Mouse (Mus musculus): ENCODE data around the gene Rsf1. TPM values are rescaled to one million over a fixed set of nuclear protein-coding genes. Genes with fewer than 3 reads are reported as not detected.

Rsf1 gene
- polyA plus RNA-seq, 1 experiment from 2014 or later = 18.0 TPM

DNA sequence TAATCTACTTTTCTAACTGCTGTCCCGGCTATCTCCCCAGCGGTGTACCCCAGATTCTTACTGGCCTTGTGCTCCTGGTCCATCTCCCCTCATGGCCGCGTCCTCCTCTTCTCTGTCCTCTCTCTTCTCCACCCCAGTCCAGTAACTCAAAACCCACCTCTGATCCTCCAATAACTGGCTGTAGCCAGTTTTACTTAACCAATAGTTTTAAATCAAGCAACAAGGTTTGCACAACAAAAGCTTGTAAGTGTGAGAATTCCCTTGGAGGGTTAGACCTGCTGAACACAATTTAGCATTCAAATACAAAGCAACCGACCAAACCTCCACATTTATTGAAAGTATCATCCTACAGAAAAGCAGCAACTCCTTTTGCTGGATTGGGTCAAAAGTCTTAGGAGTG is 68.0 kb downstream of the Rsf1 start:
- 91% methylated on average over 5 of the region's 5 CpGs for WGBS
- DNase-seq (ENCODE audit: low spot score) (no peak), ATAC-seq (ENCODE audit: low read depth) (no peak)
- H3K9me3 ChIP-seq (ENCODE audit: control insufficient read depth, low read length) = no peaks in the 10 kb centered on the region
- H3K4me1 ChIP-seq (ENCODE audit: control insufficient read depth, insufficient read depth, low read length) = 0 out of 2 replicates have a peak, but pooled peaks cover under 1% of the 10 kb centered on the region
- peaks cover 10% of the 10 kb centered on the region for H3K36me3 ChIP-seq (ENCODE audit: control insufficient read depth, insufficient read depth, low read length)
- no peak overlapping the region for H3K4me3 ChIP-seq (ENCODE audit: low read depth, low read length)
- H3K27me3 ChIP-seq (replicated peaks; ENCODE audit: control insufficient read depth, insufficient read depth, low read length) = no peaks in the 10 kb centered on the region
- no peak overlapping the region for H3K4me2 ChIP-seq (ENCODE audit: low read depth, low read length)
- no peak overlapping the region for H3K27ac ChIP-seq (replicated peaks; ENCODE audit: low read depth, low read length)
- H3K9ac ChIP-seq (ENCODE audit: low read depth, low read length) = no peak overlapping the region

DNA sequence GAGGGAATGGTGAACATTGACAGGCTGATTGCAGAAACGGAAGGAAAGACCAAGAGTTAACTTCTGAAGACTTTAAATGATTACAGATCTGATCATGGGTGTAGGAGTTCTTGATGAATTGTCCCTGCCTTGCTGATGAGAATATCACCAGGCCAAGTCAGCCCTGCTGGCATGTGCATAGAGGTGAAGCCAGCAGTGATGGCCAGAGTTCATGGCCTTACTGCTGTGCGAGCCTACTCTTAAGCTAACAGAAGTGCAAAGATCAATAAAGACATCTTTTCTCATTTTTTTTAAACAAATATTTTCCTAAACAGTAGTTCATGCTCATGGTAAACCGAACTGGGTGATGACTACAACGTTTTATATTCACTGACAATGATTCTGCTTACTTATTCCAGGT is 71.0 kb downstream of the Rsf1 start:
- DNase-seq (ENCODE audit: low spot score) = no peak
- 90% methylated on average over 4 of the region's 4 CpGs for WGBS

DNA sequence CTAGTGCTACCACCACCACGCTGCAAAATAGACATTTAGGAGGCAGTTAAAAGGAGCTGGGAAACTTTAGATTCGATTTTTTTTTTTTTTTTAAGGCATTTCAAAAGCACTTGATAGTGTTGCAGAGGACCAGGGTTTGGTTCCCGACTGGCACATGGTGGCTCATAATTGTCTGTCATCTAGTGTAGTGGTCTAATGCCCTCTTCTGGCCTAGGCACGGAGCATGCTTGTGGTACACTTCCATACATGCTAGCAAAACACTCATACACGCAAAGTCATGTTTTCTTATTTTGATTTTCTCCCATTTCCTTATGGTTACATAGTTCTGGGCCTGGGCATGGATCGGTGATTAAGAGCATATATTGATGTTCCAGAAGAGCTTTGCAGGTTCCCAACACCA is 76.5 kb downstream of the Rsf1 start:
- Histone ChIP-seq H3K9ac (ENCODE audit: low read depth, low read length) (no peak overlapping the region), H3K27me3 (replicated peaks; ENCODE audit: control insufficient read depth, insufficient read depth, low read length) (no peaks in the 10 kb centered on the region), H3K4me2 (ENCODE audit: low read depth, low read length) (no peak overlapping the region), H3K9me3 (ENCODE audit: control insufficient read depth, low read length) (no peaks in the 10 kb centered on the region), H3K4me3 (ENCODE audit: low read depth, low read length) (no peak overlapping the region), H3K4me1 (ENCODE audit: control insufficient read depth, insufficient read depth, low read length) (no peaks in the 10 kb centered on the region), H3K36me3 (ENCODE audit: control insufficient read depth, insufficient read depth, low read length) (peaks cover 45% of the 10 kb centered on the region), H3K27ac (replicated peaks; ENCODE audit: low read depth, low read length) (no peak overlapping the region)
- no peak for ATAC-seq (ENCODE audit: low read depth)
- WGBS = 90% methylated on average over 6 of the region's 6 CpGs
- no peak for DNase-seq (ENCODE audit: low spot score)

More for the DNA sequence above, 71.0 kb downstream of the Rsf1 start:
- no peak for ATAC-seq (ENCODE audit: low read depth)
- Histone ChIP-seq H3K9ac (ENCODE audit: low read depth, low read length) (no peak overlapping the region), H3K4me3 (ENCODE audit: low read depth, low read length) (no peak overlapping the region), H3K4me2 (ENCODE audit: low read depth, low read length) (no peak overlapping the region), H3K4me1 (ENCODE audit: control insufficient read depth, insufficient read depth, low read length) (no peaks in the 10 kb centered on the region), H3K9me3 (ENCODE audit: control insufficient read depth, low read length) (no peaks in the 10 kb centered on the region), H3K36me3 (ENCODE audit: control insufficient read depth, insufficient read depth, low read length) (peaks cover 33% of the 10 kb centered on the region), H3K27ac (replicated peaks; ENCODE audit: low read depth, low read length) (no peak overlapping the region), H3K27me3 (replicated peaks; ENCODE audit: control insufficient read depth, insufficient read depth, low read length) (no peaks in the 10 kb centered on the region)

DNA sequence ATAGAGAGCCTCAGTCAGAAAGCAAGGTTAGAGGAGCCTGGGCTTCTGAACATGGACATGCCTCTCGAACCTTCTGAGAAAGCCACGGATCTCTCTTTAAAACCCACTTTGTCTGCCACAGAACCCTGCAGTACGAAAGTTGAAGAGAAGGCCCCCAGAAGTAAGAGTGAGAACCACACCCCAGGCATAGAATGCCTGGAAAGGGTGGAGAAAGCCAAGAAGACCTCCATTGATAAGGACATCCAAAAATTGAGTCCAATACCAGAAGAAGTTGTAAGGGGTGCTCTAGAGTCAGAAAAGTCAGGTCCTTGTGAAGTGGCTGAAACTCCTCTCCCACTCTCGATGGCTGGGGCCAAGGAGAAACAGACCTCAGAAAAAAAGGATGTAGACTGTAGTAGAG is 81.9 kb downstream of the Rsf1 start:
- Histone ChIP-seq H3K9ac (ENCODE audit: low read depth, low read length) (no peak overlapping the region), H3K36me3 (ENCODE audit: control insufficient read depth, insufficient read depth, low read length) (peaks cover 53% of the 10 kb centered on the region), H3K4me3 (ENCODE audit: low read depth, low read length) (no peak overlapping the region), H3K4me2 (ENCODE audit: low read depth, low read length) (no peak overlapping the region), H3K4me1 (ENCODE audit: control insufficient read depth, insufficient read depth, low read length) (no peaks in the 10 kb centered on the region), H3K27me3 (replicated peaks; ENCODE audit: control insufficient read depth, insufficient read depth, low read length) (no peaks in the 10 kb centered on the region), H3K9me3 (ENCODE audit: control insufficient read depth, low read length) (no peaks in the 10 kb centered on the region), H3K27ac (replicated peaks; ENCODE audit: low read depth, low read length) (no peak overlapping the region)
- 92% methylated on average over 4 of the region's 4 CpGs for WGBS
- DNase-seq (ENCODE audit: low spot score) = no peak
- no peak for ATAC-seq (ENCODE audit: low read depth)

DNA sequence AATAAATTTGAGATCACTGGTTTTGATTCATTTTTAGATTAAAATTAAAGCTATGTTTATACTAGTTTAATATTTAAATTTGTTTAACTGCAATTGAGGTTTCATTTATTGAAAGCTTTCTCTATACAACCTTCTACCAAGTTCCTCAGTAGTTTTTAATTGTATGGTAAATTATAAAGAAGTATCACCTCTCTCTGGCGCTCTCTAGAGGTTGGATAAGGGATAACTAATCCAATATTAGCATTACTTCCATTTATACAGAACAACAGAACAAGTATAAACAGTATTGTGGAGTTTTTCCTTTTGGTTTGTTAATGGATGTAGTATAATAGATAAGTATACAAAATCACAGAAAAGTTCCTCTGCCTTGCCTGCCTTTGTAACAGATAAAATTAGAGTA is 99.5 kb downstream of the Rsf1 start:
- DNase-seq (ENCODE audit: low spot score) = peak; percentile 36
- no peaks in the 10 kb centered on the region for H3K9me3 ChIP-seq (ENCODE audit: control insufficient read depth, low read length)
- ATAC-seq (ENCODE audit: low read depth) = no peak
- H3K4me3 ChIP-seq (ENCODE audit: low read depth, low read length) = no peak overlapping the region
- H3K9ac ChIP-seq (ENCODE audit: low read depth, low read length) = no peak overlapping the region
- WGBS = 17% methylated on average over 1 of the region's 1 CpGs
- no peaks in the 10 kb centered on the region for H3K4me1 ChIP-seq (ENCODE audit: control insufficient read depth, insufficient read depth, low read length)
- no peaks in the 10 kb centered on the region for H3K27me3 ChIP-seq (replicated peaks; ENCODE audit: control insufficient read depth, insufficient read depth, low read length)
- H3K36me3 ChIP-seq (ENCODE audit: control insufficient read depth, insufficient read depth, low read length) = peaks cover 73% of the 10 kb centered on the region
- no peak overlapping the region for H3K27ac ChIP-seq (replicated peaks; ENCODE audit: low read depth, low read length)
- no peak overlapping the region for H3K4me2 ChIP-seq (ENCODE audit: low read depth, low read length)

DNA sequence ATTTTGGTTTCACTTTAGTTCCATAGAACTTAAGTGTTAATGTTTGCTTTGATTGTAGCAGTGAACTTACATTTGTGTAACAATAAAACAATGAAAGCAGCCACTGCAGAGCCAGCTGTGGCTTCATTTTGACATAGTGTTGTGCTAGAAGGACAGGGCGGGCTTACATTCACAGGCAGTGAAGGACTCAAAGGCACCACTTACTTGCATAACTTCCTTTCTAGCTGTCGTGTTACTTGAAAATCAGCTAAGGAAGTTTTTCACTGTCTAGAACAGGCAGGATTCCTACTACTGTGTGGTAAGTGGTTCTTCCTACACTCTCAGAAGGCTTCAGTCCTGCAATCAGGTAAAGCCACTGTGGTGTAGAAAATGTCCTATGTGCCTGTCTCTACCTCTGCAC is 108.1 kb downstream of the Rsf1 start:
- DNase-seq (ENCODE audit: low spot score) (no peak), ATAC-seq (ENCODE audit: low read depth) (no peak)
- WGBS = 90% methylated on average over 2 of the region's 2 CpGs
- no peak overlapping the region for H3K27ac ChIP-seq (replicated peaks; ENCODE audit: low read depth, low read length)
- no peak overlapping the region for H3K9ac ChIP-seq (ENCODE audit: low read depth, low read length)
- H3K4me2 ChIP-seq (ENCODE audit: low read depth, low read length) = no peak overlapping the region
- H3K9me3 ChIP-seq (ENCODE audit: control insufficient read depth, low read length) = no peaks in the 10 kb centered on the region
- H3K36me3 ChIP-seq (ENCODE audit: control insufficient read depth, insufficient read depth, low read length) = peaks cover 48% of the 10 kb centered on the region
- no peaks in the 10 kb centered on the region for H3K4me1 ChIP-seq (ENCODE audit: control insufficient read depth, insufficient read depth, low read length)
- H3K4me3 ChIP-seq (ENCODE audit: low read depth, low read length) = no peak overlapping the region
- H3K27me3 ChIP-seq (replicated peaks; ENCODE audit: control insufficient read depth, insufficient read depth, low read length) = no peaks in the 10 kb centered on the region

DNA sequence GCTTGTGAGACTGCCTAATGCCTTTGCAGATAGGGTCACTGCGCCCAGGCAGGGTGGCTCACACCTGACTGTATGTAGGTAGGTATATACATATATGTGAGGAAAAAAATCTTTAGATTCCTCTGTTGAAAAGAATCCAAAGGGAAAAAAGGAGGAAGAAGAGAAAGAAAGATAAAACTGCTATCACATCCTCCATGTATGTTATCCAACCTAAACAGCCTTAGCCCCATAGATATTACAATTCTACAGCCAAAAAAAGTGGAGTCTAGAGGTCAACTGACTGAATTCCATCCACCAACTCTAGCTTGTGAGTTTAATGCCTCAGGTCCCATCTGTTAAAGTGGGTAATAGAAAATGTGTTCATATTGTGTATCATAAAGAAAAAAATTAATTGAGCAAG is 115.8 kb downstream of the Rsf1 start:
- H3K4me2 ChIP-seq (ENCODE audit: low read depth, low read length) = peak overlapping the region; percentile 57
- H3K4me1 ChIP-seq (ENCODE audit: control insufficient read depth, insufficient read depth, low read length) = peaks cover 12% of the 10 kb centered on the region
- no peaks in the 10 kb centered on the region for H3K27me3 ChIP-seq (replicated peaks; ENCODE audit: control insufficient read depth, insufficient read depth, low read length)
- no peaks in the 10 kb centered on the region for H3K9me3 ChIP-seq (ENCODE audit: control insufficient read depth, low read length)
- no peak overlapping the region for H3K4me3 ChIP-seq (ENCODE audit: low read depth, low read length)
- no peak overlapping the region for H3K9ac ChIP-seq (ENCODE audit: low read depth, low read length)
- H3K36me3 ChIP-seq (ENCODE audit: control insufficient read depth, insufficient read depth, low read length) = peaks cover 13% of the 10 kb centered on the region; the same call in 1 of the 2 replicates
- H3K27ac ChIP-seq (replicated peaks; ENCODE audit: low read depth, low read length) = no peak overlapping the region
- WGBS = 100% methylated on average over 1 of the region's 1 CpGs
- DNase-seq (ENCODE audit: low spot score) (no peak), ATAC-seq (ENCODE audit: low read depth) (no peak)

DNA sequence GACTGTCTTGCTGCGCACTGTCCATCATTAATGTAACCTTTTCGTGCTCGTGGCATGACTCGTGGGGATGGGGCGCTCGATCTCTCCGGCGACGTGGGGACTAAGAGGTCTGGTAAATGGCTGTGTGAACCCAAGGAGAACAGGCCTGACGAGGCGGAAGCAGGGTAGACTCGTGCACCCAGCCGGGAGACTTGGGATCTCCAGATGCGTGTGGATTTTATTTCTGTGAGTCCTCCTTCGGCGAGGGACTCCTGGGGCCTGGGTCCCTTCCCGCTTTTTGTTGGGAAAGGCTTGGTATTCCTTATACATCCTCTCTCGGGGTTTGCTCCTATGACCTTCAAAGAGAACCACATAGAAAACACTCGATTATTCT is 116.4 kb downstream of the Rsf1 start:
- peak; percentile 56 for ATAC-seq (ENCODE audit: low read depth)
- WGBS = 33% methylated on average over 19 of the region's 19 CpGs

DNA sequence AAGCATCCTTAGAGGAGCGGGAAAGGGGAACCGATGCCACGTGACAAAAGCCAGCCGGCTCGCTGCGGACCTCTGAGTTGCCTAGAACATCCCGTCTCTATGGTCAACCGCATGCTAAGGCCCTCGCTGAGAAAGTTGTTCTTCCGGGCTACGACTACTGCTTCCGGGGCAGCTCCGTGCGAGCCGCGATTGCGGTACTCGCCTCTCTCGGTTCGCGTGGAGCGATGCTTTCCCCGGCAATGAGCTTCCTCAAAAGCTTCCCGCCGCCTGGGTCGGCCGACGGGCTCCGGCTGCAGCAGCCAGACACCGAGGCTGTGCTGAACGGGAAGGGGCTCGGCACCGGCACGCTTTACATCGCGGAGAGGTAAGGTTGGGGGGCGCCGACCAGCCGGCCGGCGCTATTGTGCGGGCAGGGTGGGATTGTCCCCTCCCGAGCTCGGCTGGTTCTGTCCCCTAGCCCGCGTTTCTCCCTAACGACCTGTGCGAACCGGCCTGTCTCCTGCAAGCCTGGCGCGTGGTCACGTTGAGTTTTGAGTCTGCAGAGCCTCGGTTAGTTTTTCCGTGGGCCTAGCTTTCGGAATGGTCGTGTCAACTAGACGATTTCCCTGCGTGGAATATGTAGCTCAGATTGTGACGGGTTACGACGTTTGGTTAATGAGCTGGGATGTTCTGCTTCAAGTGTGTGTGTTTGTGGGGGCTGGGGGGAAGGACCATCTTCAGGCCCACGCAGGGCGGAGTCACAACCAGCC is 117.0 kb downstream of the Rsf1 start, which contains the start of gene Clns1a:
Clns1a (plus strand) TSS at position 129 of the 749 bp plus-strand sequence.
- peaks cover 12% of the 10 kb centered on the region for H3K4me1 ChIP-seq (ENCODE audit: control insufficient read depth, insufficient read depth, low read length)
- peak; percentile 97 for DNase-seq (ENCODE audit: low spot score)
- ATAC-seq (ENCODE audit: low read depth) = peak; percentile 98
- H3K27ac ChIP-seq (replicated peaks; ENCODE audit: low read depth, low read length) = peak within 1 kb of the TSS; percentile 84
- under 1% methylated on average over 49 of the region's 63 CpGs for WGBS
- H3K27me3 ChIP-seq (replicated peaks; ENCODE audit: control insufficient read depth, insufficient read depth, low read length) = no peaks in the 10 kb centered on the region
- H3K36me3 ChIP-seq (ENCODE audit: control insufficient read depth, insufficient read depth, low read length) = peaks cover 13% of the 10 kb centered on the region; the same call in 1 of the 2 replicates
- H3K4me2 ChIP-seq (ENCODE audit: low read depth, low read length) = peak within 1 kb of the TSS; percentile 57
- H3K4me3 ChIP-seq (ENCODE audit: low read depth, low read length) = peak within 1 kb of the TSS; percentile 97
- no peaks in the 10 kb centered on the region for H3K9me3 ChIP-seq (ENCODE audit: control insufficient read depth, low read length)
- H3K9ac ChIP-seq (ENCODE audit: low read depth, low read length) = peak within 1 kb of the TSS; percentile 95

More for the DNA sequence above, 116.4 kb downstream of the Rsf1 start:
- peak overlapping the region; percentile 97 for H3K4me3 ChIP-seq (ENCODE audit: low read depth, low read length)
- H3K36me3 ChIP-seq (ENCODE audit: control insufficient read depth, insufficient read depth, low read length) = peaks cover 13% of the 10 kb centered on the region; the same call in 1 of the 2 replicates
- DNase-seq (ENCODE audit: low spot score) = no peak
- H3K9me3 ChIP-seq (ENCODE audit: control insufficient read depth, low read length) = no peaks in the 10 kb centered on the region
- H3K9ac ChIP-seq (ENCODE audit: low read depth, low read length) = peak overlapping the region; percentile 95
- peak overlapping the region; percentile 57 for H3K4me2 ChIP-seq (ENCODE audit: low read depth, low read length)
- H3K27ac ChIP-seq (replicated peaks; ENCODE audit: low read depth, low read length) = peak overlapping the region; percentile 84
- peaks cover 12% of the 10 kb centered on the region for H3K4me1 ChIP-seq (ENCODE audit: control insufficient read depth, insufficient read depth, low read length)
- no peaks in the 10 kb centered on the region for H3K27me3 ChIP-seq (replicated peaks; ENCODE audit: control insufficient read depth, insufficient read depth, low read length)

Data from embryonic facial prominence, embryonic 14.5 days (tissue).